Mouse (Mus musculus) heart, postnatal 0 days (tissue): ENCODE results near the gene Dnal1.

Experiments
- CTCF ChIP-seq: IDR thresholded peaks from 2 replicates; pipeline ENCODE4 v1.5.1; 2016; ENCODE audit warnings: antibody characterized with exemption, control low read depth, low read depth
- EP300 ChIP-seq: IDR thresholded peaks from 2 replicates; pipeline ENCODE4 v1.6.1; 2016; ENCODE audit warnings: antibody characterized with exemption, low read depth

DNA sequence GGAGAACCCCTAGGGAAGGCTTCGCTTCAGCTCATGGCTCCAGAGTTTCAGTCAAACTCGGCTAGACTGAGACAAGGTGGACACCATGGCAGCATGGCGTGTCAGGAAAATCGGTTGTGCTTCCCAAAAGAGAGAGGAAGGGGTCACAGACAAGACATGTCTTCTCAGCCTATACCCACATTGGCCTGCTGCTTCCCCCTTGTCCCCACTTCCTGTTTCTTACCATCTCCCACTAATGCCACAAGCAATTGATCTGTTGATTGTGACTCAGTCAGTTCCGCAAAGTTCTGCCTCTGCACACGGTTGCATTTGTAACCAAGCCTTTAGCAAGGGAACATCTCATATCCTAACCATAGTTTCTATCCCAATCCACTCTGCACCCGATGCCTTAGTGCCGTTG is 15.8 kb downstream of the Dnal1 start:
- TF ChIP-seq CTCF, result no peak
- no peak for TF ChIP-seq EP300
